Mouse (Mus musculus): ENCODE results near the gene Copz2.

DNA sequence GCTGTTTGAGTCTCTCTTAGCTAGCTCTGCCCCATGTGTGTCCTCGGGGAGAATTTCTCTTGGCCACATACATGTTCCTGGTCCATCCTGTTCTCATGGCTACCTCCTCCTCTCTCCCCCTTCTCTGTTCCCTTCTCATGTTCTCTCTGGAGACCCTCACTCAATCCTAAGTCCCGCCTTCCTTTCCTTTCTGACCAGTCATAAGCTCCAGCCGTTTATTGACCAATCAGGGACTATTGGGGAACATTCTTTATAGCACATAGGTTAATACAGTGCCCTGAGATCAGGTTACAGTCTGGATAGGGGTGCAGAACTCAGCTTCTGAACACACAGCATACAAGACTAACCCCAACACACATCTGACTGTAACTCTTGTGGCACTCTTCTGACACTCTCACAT lies 2.4 kb upstream of the Copz2 start:
- TF ChIP-seq POLR2A (IDR thresholded peaks at IDR 0.05; ENCODE audit: borderline replicate concordance, extremely low read depth, low read depth, low read length) (no peak), CTCF (IDR thresholded peaks at IDR 0.05; ENCODE audit: insufficient read depth, low read length) (no peak)
